Mouse (Mus musculus): ENCODE results near the gene Mta3. TPM values are rescaled to one million over a fixed set of nuclear protein-coding genes. Genes with fewer than 3 reads are reported as not detected.

The Mta3 gene
- polyA plus RNA-seq, 1 experiment from 2014 or later = 36.8 TPM

- WGBS = 89% methylated on average over 6 of the region's 6 CpGs
- Histone ChIP-seq H3K4me2 (replicated peaks) (no peak overlapping the region), H3K36me3 (no peaks in the 10 kb centered on the region), H3K27me3 (no peaks in the 10 kb centered on the region), H3K4me1 (0 out of 2 replicates have a peak, but pooled peaks cover 5% of the 10 kb centered on the region), H3K27ac (replicated peaks) (no peak overlapping the region), H3K9ac (replicated peaks) (no peak overlapping the region), H3K4me3 (no peak overlapping the region), H3K9me3 (no peaks in the 10 kb centered on the region)
- ATAC-seq (ENCODE audit: low FRiP score, low read depth) = no peak
Measured at GRCm38 (mm10) chr17:83770371-83770770, 64.4 kb downstream of the Mta3 start.

DNA sequence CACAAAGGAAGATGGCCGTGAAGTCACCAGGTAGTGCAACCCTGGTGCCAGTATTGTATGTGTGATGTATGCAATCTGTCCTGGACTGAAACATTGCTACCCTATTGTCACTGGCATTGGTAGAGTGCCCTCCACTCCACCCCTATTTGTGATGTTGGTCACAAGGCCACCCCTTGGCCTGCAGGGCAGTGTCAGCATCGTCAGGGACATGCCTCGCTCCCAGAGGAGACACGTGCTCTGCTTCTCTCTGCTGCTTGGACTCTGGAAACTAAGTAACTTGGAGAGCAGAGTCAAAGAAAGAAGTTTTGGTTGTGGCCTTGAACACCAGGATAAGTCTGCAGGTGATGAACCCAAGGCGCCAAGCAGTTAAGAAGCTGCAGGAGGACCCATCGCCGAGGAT is 65.0 kb downstream of the Mta3 start:
- H3K4me1 ChIP-seq = 0 out of 2 replicates have a peak, but pooled peaks cover 5% of the 10 kb centered on the region
- no peaks in the 10 kb centered on the region for H3K36me3 ChIP-seq
- ATAC-seq (ENCODE audit: low FRiP score, low read depth) = no peak
- no peak overlapping the region for H3K4me2 ChIP-seq (replicated peaks)
- H3K27me3 ChIP-seq = no peaks in the 10 kb centered on the region
- no peak overlapping the region for H3K27ac ChIP-seq (replicated peaks)
- 94% methylated on average over 7 of the region's 7 CpGs for WGBS
- no peak overlapping the region for H3K9ac ChIP-seq (replicated peaks)
- no peaks in the 10 kb centered on the region for H3K9me3 ChIP-seq
- no peak overlapping the region for H3K4me3 ChIP-seq

DNA sequence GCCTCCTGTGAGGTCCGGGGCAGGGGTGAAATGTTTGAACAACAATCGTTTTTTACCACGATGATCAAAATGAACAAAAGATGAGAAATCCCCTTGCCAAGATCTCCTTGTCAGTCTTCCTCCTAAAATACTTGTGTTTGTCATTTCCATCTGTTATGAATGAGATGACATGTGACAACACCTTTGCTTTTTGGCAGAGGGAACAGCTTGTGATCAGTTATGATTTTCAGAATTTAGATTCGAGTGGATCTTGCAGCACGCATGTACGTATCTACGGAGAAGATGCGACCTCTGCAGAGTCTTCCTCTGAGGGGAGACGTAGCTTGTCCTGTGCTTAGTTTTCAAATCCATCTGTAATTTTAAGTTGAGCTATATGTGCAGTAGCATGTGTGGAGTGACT is 66.1 kb downstream of the Mta3 start:
- H3K9me3 ChIP-seq = no peaks in the 10 kb centered on the region
- no peaks in the 10 kb centered on the region for H3K36me3 ChIP-seq
- 93% methylated on average over 9 of the region's 9 CpGs for WGBS
- 0 out of 2 replicates have a peak, but pooled peaks cover 5% of the 10 kb centered on the region for H3K4me1 ChIP-seq
- no peak for ATAC-seq (ENCODE audit: low FRiP score, low read depth)
- H3K4me2 ChIP-seq (replicated peaks) = no peak overlapping the region
- H3K27ac ChIP-seq (replicated peaks) = no peak overlapping the region
- H3K9ac ChIP-seq (replicated peaks) = no peak overlapping the region
- H3K4me3 ChIP-seq = no peak overlapping the region
- H3K27me3 ChIP-seq = no peaks in the 10 kb centered on the region

- ATAC-seq (ENCODE audit: low FRiP score, low read depth) = peak; percentile 84
- Histone ChIP-seq H3K9me3 (no peaks in the 10 kb centered on the region), H3K9ac (replicated peaks) (no peak overlapping the region), H3K4me3 (no peak overlapping the region), H3K4me2 (replicated peaks) (no peak overlapping the region), H3K27me3 (no peaks in the 10 kb centered on the region), H3K4me1 (0 out of 2 replicates have a peak, but pooled peaks cover 5% of the 10 kb centered on the region), H3K27ac (replicated peaks) (no peak overlapping the region), H3K36me3 (no peaks in the 10 kb centered on the region)
- WGBS = 59% methylated on average over 8 of the region's 8 CpGs
Measured at GRCm38 (mm10) chr17:83772711-83773110, 66.7 kb downstream of the Mta3 start.

GRCm38 (mm10) chr17:83776965-83777364 is 71.0 kb downstream of the Mta3 start:
- Histone ChIP-seq H3K9me3 (no peaks in the 10 kb centered on the region), H3K27me3 (no peaks in the 10 kb centered on the region), H3K4me2 (replicated peaks) (no peak overlapping the region), H3K9ac (replicated peaks) (no peak overlapping the region), H3K27ac (replicated peaks) (no peak overlapping the region), H3K4me3 (no peak overlapping the region), H3K36me3 (no peaks in the 10 kb centered on the region), H3K4me1 (0 out of 2 replicates have a peak, but pooled peaks cover 5% of the 10 kb centered on the region)
- WGBS = 96% methylated on average over 7 of the region's 7 CpGs
- no peak for ATAC-seq (ENCODE audit: low FRiP score, low read depth)

DNA sequence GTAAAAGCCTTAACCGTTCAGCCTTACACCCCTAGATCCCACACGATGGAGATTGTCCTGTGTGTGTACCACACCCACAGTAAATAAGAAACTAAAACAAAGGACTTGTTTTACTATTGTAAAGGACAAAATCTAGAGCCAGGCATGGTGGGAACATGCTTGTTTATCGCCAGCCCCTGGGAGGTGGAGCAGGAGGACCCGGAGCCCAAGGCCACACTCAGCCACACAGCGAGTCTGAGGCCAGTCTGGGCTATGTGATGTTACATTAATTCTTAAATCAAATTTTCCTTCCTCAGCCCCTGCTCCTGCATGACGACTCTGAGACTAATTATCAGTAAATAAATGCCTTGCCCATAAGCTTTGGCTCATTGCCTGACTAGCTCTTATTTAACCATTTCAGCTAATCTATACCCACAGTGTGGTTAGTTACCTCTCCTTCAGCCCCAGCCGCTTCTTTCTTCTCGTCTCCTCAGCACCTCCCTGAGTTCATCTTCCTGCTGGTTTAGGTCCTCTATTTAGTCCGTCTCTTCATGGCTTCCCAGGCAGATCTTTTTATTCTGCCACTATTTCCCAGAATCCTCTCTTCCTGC is 71.6 kb downstream of the Mta3 start:
- H3K4me3 ChIP-seq = no peak overlapping the region
- H3K27ac ChIP-seq (replicated peaks) = no peak overlapping the region
- H3K9ac ChIP-seq (replicated peaks) = no peak overlapping the region
- no peaks in the 10 kb centered on the region for H3K9me3 ChIP-seq
- 0 out of 2 replicates have a peak, but pooled peaks cover 5% of the 10 kb centered on the region for H3K4me1 ChIP-seq
- H3K27me3 ChIP-seq = no peaks in the 10 kb centered on the region
- H3K36me3 ChIP-seq = no peaks in the 10 kb centered on the region
- H3K4me2 ChIP-seq (replicated peaks) = no peak overlapping the region
- 88% methylated on average over 9 of the region's 9 CpGs for WGBS
- ATAC-seq (ENCODE audit: low FRiP score, low read depth) = no peak

GRCm38 (mm10) chr17:83780228-83780627 is 74.3 kb downstream of the Mta3 start:
- H3K27ac ChIP-seq (replicated peaks) = no peak overlapping the region
- H3K27me3 ChIP-seq = no peaks in the 10 kb centered on the region
- WGBS = 83% methylated on average over 5 of the region's 5 CpGs
- H3K9me3 ChIP-seq = no peaks in the 10 kb centered on the region
- no peak overlapping the region for H3K4me3 ChIP-seq
- no peak for ATAC-seq (ENCODE audit: low FRiP score, low read depth)
- no peak overlapping the region for H3K9ac ChIP-seq (replicated peaks)
- H3K4me1 ChIP-seq = peaks cover 3% of the 10 kb centered on the region; the same call in 1 of the 2 replicates
- H3K36me3 ChIP-seq = no peaks in the 10 kb centered on the region
- no peak overlapping the region for H3K4me2 ChIP-seq (replicated peaks)

- H3K4me2 ChIP-seq (replicated peaks) = no peak overlapping the region
- H3K9ac ChIP-seq (replicated peaks) = no peak overlapping the region
- H3K27ac ChIP-seq (replicated peaks) = no peak overlapping the region
- ATAC-seq (ENCODE audit: low FRiP score, low read depth) = no peak
- no peak overlapping the region for H3K4me3 ChIP-seq
- H3K9me3 ChIP-seq = no peaks in the 10 kb centered on the region
- peaks cover 3% of the 10 kb centered on the region; the same call in 1 of the 2 replicates for H3K4me1 ChIP-seq
- no peaks in the 10 kb centered on the region for H3K36me3 ChIP-seq
- H3K27me3 ChIP-seq = no peaks in the 10 kb centered on the region
- WGBS = 55% methylated on average over 5 of the region's 5 CpGs
Measured at GRCm38 (mm10) chr17:83782740-83783139, 76.8 kb downstream of the Mta3 start.

DNA sequence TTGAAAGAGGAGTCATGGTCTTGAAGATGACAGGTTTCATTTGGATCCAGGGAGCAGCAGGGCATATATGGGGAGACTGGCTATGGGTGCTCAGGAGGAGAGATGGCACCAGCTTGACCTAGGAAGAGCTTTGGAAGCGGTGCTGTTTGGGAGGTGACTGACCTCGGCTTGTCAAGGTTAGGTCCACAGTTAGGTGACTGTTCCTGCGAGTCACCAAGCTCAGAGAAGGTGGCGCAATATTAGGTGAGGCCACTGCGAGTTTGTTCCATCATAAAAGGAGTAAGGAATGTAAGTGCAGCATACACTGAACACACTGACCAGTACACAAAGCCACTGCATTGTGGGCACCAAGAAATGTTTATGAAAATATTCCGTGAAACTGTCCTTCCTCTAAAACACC is 80.5 kb downstream of the Mta3 start:
- Histone ChIP-seq H3K36me3 (no peaks in the 10 kb centered on the region), H3K27ac (replicated peaks) (no peak overlapping the region), H3K4me2 (replicated peaks) (no peak overlapping the region), H3K9ac (replicated peaks) (no peak overlapping the region), H3K27me3 (no peaks in the 10 kb centered on the region), H3K4me3 (no peak overlapping the region), H3K9me3 (no peaks in the 10 kb centered on the region), H3K4me1 (peaks cover 3% of the 10 kb centered on the region; the same call in 1 of the 2 replicates)
- 92% methylated on average over 6 of the region's 6 CpGs for WGBS
- no peak for ATAC-seq (ENCODE audit: low FRiP score, low read depth)

DNA sequence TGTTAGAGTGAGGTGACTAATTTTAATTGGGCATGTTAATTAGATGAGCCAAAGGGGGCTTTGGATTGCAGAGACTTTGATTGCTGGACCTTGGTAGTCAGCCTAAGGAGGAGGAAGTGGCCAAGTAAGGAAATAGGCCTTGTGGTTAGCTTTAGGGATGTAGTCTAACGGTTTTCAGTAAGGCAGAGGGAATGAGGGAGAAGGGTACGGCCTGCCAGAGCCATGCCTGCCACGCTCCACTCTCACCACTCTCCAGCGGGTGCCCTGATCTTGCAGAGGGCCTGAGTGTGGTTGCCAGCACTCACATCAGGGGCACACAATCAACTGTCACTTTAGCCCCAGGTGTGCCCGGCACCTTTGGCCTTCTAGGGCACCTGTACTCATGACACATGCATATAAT is 84.2 kb downstream of the Mta3 start:
- H3K4me1 ChIP-seq = peaks cover 4% of the 10 kb centered on the region; the same call in 1 of the 2 replicates
- no peak for ATAC-seq (ENCODE audit: low FRiP score, low read depth)
- no peak overlapping the region for H3K9ac ChIP-seq (replicated peaks)
- no peaks in the 10 kb centered on the region for H3K27me3 ChIP-seq
- no peak overlapping the region for H3K4me2 ChIP-seq (replicated peaks)
- H3K27ac ChIP-seq (replicated peaks) = no peak overlapping the region
- no peaks in the 10 kb centered on the region for H3K36me3 ChIP-seq
- no peak overlapping the region for H3K4me3 ChIP-seq
- H3K9me3 ChIP-seq = no peaks in the 10 kb centered on the region
- 77% methylated on average over 5 of the region's 5 CpGs for WGBS

GRCm38 (mm10) chr17:83792388-83792787 is 86.4 kb downstream of the Mta3 start:
- no peaks in the 10 kb centered on the region for H3K36me3 ChIP-seq
- ATAC-seq (ENCODE audit: low FRiP score, low read depth) = no peak
- peaks cover 4% of the 10 kb centered on the region; the same call in 1 of the 2 replicates for H3K4me1 ChIP-seq
- H3K27ac ChIP-seq (replicated peaks) = no peak overlapping the region
- 86% methylated on average over 23 of the region's 23 CpGs for WGBS
- H3K4me2 ChIP-seq (replicated peaks) = no peak overlapping the region
- H3K4me3 ChIP-seq = no peak overlapping the region
- H3K9ac ChIP-seq (replicated peaks) = no peak overlapping the region
- no peaks in the 10 kb centered on the region for H3K9me3 ChIP-seq
- H3K27me3 ChIP-seq = no peaks in the 10 kb centered on the region

- Histone ChIP-seq H3K27me3 (no peaks in the 10 kb centered on the region), H3K9me3 (no peaks in the 10 kb centered on the region), H3K9ac (replicated peaks) (no peak overlapping the region), H3K27ac (replicated peaks) (no peak overlapping the region), H3K36me3 (no peaks in the 10 kb centered on the region), H3K4me3 (no peak overlapping the region), H3K4me1 (peaks cover 4% of the 10 kb centered on the region; the same call in 1 of the 2 replicates), H3K4me2 (replicated peaks) (no peak overlapping the region)
- WGBS = 97% methylated on average over 17 of the region's 17 CpGs
- no peak for ATAC-seq (ENCODE audit: low FRiP score, low read depth)
Measured at GRCm38 (mm10) chr17:83795121-83795520, 89.2 kb downstream of the Mta3 start.

Data from midbrain, embryonic 12.5 days (tissue).